ENCODE assay signal across 11 mouse cellular contexts in genomic region chr2:85172071-85172762, GRCm38 (mm10). TPM values are rescaled to one million over a fixed set of nuclear protein-coding genes. Genes with fewer than 3 reads are reported as not detected.
DNase-seq lines count a peak whose midpoint lies in the region; ATAC-seq and TF ChIP-seq lines count a peak whose summit lies in the region.
"Had no signal": no experiment of that assay in that cellular context is flagged by ENCODE, and none has a peak within 500 bp of the region (broad histone marks: within the 10 kb centered on the region; RNA-seq: fewer than 3 reads in every experiment).

No protein-coding gene starts in this region.

- ATAC-seq in intestine, postnatal 0 days: 0 out of 2 replicates have a peak, but pooled peaks have one; percentile 22
- ATAC-seq in stomach, embryonic 15.5 days (ENCODE audit: insufficient read depth, low FRiP score, low read depth): peak; percentile 81
- ATAC-seq in hindbrain, embryonic 12.5 days (ENCODE audit: low FRiP score): no peak

- peaks cover 7% of the 10 kb centered on the region for H3K4me1 ChIP-seq in lung, adult 2 months (ENCODE audit: control insufficient read depth, insufficient read depth, low read length)
- no peaks in the 10 kb centered on the region for H3K4me1 ChIP-seq in intestine, postnatal 0 days (replicated peaks; ENCODE audit: control insufficient read depth, insufficient read depth, low read length)
- H3K4me1 ChIP-seq in stomach, embryonic 15.5 days: 0 out of 2 replicates have a peak, but pooled peaks cover 10% of the 10 kb centered on the region
- no peaks in the 10 kb centered on the region for H3K4me1 ChIP-seq in hindbrain, embryonic 12.5 days
- H3K4me1 ChIP-seq: liver, embryonic 13.5 days had no signal

- no peak overlapping the region for H3K27ac ChIP-seq in intestine, postnatal 0 days (ENCODE audit: low read depth, low read length)
- H3K27ac ChIP-seq in stomach, embryonic 15.5 days: peak overlapping the region; percentile 76
- H3K27ac ChIP-seq in hindbrain, embryonic 12.5 days: no peak overlapping the region
- H3K27ac ChIP-seq: embryonic facial prominence, embryonic 13.5 days; liver, embryonic 13.5 days had no signal

- H3K9ac ChIP-seq in intestine, postnatal 0 days (ENCODE audit: low read depth, low read length): no peak overlapping the region
- no peak overlapping the region for H3K9ac ChIP-seq in stomach, embryonic 15.5 days
- H3K9ac ChIP-seq in hindbrain, embryonic 12.5 days: no peak overlapping the region
- H3K9ac ChIP-seq: embryonic facial prominence, embryonic 13.5 days; liver, embryonic 13.5 days had no signal

- no peaks in the 10 kb centered on the region for H3K9me3 ChIP-seq in intestine, postnatal 0 days (ENCODE audit: control insufficient read depth)
- no peaks in the 10 kb centered on the region for H3K9me3 ChIP-seq in stomach, embryonic 15.5 days
- no peaks in the 10 kb centered on the region for H3K9me3 ChIP-seq in hindbrain, embryonic 12.5 days (replicated peaks)
- H3K9me3 ChIP-seq: embryonic facial prominence, embryonic 13.5 days; liver, embryonic 13.5 days had no signal

- no peak for TF ChIP-seq CTCF in lung, adult 2 months (IDR thresholded peaks at IDR 0.05; ENCODE audit: insufficient read depth, low read length)
- no peak for TF ChIP-seq CTCF in intestine, postnatal 0 days (IDR thresholded peaks at IDR 0.05; ENCODE audit: low read depth)

- 21% methylated on average over 3 of the region's 3 CpGs for WGBS in lung, adult 2 months
- 15% methylated on average over 3 of the region's 3 CpGs for WGBS in intestine, postnatal 0 days
- 21% methylated on average over 3 of the region's 3 CpGs for WGBS in stomach, embryonic 15.5 days
- WGBS in hindbrain, embryonic 12.5 days: 71% methylated on average over 3 of the region's 3 CpGs

- no peak for TF ChIP-seq POLR2A in lung, adult 2 months (IDR thresholded peaks at IDR 0.05; ENCODE audit: borderline replicate concordance, extremely low read depth, low read depth, low read length)

- peak; percentile 18 to 36 for DNase-seq in lung, adult 18-20 months
- no peak for DNase-seq in lung, adult 2 months
- DNase-seq in heart, adult 18-20 months: peak; percentile 76 to 88
- no peak for DNase-seq in left cerebral cortex, adult 8-10 months (ENCODE audit: low spot score in 2 of 2)
- no peak for DNase-seq in thymus, adult 18-20 months
- DNase-seq: adrenal gland, postnatal 10 days; liver, embryonic 13.5 days had no signal

- H3K4me3 ChIP-seq in lung, adult 2 months (replicated peaks; ENCODE audit: extremely low read depth, low read depth, low read length): no peak overlapping the region
- H3K4me3 ChIP-seq in intestine, postnatal 0 days (ENCODE audit: low read depth, low read length): no peak overlapping the region
- no peak overlapping the region for H3K4me3 ChIP-seq in stomach, embryonic 15.5 days (replicated peaks)
- no peak overlapping the region for H3K4me3 ChIP-seq in hindbrain, embryonic 12.5 days
- H3K4me3 ChIP-seq: embryonic facial prominence, embryonic 13.5 days; liver, embryonic 13.5 days had no signal

- no peaks in the 10 kb centered on the region for H3K36me3 ChIP-seq in intestine, postnatal 0 days (ENCODE audit: control insufficient read depth, insufficient read depth)
- H3K36me3 ChIP-seq in stomach, embryonic 15.5 days: no peaks in the 10 kb centered on the region
- H3K36me3 ChIP-seq in hindbrain, embryonic 12.5 days: no peaks in the 10 kb centered on the region
- H3K36me3 ChIP-seq: embryonic facial prominence, embryonic 13.5 days; liver, embryonic 13.5 days had no signal

- no peak overlapping the region for H3K4me2 ChIP-seq in intestine, postnatal 0 days (replicated peaks; ENCODE audit: low read depth)
- no peak overlapping the region for H3K4me2 ChIP-seq in stomach, embryonic 15.5 days
- H3K4me2 ChIP-seq in hindbrain, embryonic 12.5 days (replicated peaks): no peak overlapping the region
- H3K4me2 ChIP-seq: embryonic facial prominence, embryonic 13.5 days; liver, embryonic 13.5 days had no signal

- H3K27me3 ChIP-seq in intestine, postnatal 0 days (replicated peaks; ENCODE audit: control insufficient read depth, insufficient read depth, low read length): no peaks in the 10 kb centered on the region
- no peaks in the 10 kb centered on the region for H3K27me3 ChIP-seq in stomach, embryonic 15.5 days (replicated peaks)
- no peaks in the 10 kb centered on the region for H3K27me3 ChIP-seq in hindbrain, embryonic 12.5 days
- H3K27me3 ChIP-seq: liver, embryonic 13.5 days had no signal

RNA-seq across cellular contexts. Expression of gene Lrrc55, which starts 24.8 kb away (rescaled TPM):
- 0.14 and 0.21 TPM in 2 replicates for polyA plus RNA-seq in lung, adult 2 months (2012; rRNA removed)
- total RNA-seq in heart, adult 18-20 months (2021): 1 to 10 TPM; 1.2 to 1.5 TPM
- 1.4 TPM in 2 replicates for polyA plus RNA-seq in intestine, postnatal 0 days (2015; fragmentation: Nextera tagmentation; extraction: Ambion mirVana)
- polyA plus RNA-seq in stomach, embryonic 15.5 days (2015; fragmentation: Nextera tagmentation; extraction: Ambion mirVana): 2.8 and 3.5 TPM in 2 replicates
- 10 to 100 TPM; 31.0 to 44.8 (median 36.6) TPM for total RNA-seq in left cerebral cortex, adult 8-10 months (2022)
- 3.1 TPM in 2 replicates for polyA plus RNA-seq in hindbrain, embryonic 12.5 days (2016; fragmentation: Nextera tagmentation; extraction: Ambion mirVana)

RNA-seq across cellular contexts. Expression of gene Aplnr, which starts 36.2 kb away (rescaled TPM):
- 62.0 and 66.0 TPM in 2 replicates for polyA plus RNA-seq in lung, adult 2 months (2012; rRNA removed)
- total RNA-seq in heart, adult 18-20 months (2021): 10 to 100 TPM in 1 of 2 experiments, 1 to 10 TPM in 1; 5.7 to 11.3 TPM
- 22.9 and 26.6 TPM in 2 replicates for polyA plus RNA-seq in intestine, postnatal 0 days (2015; fragmentation: Nextera tagmentation; extraction: Ambion mirVana)
- 65.3 and 72.1 TPM in 2 replicates for polyA plus RNA-seq in stomach, embryonic 15.5 days (2015; fragmentation: Nextera tagmentation; extraction: Ambion mirVana)
- under 1 TPM; 0.23 to 0.28 (median 0.27) TPM for total RNA-seq in left cerebral cortex, adult 8-10 months (2022)
- 41.5 and 48.4 TPM in 2 replicates for polyA plus RNA-seq in hindbrain, embryonic 12.5 days (2016; fragmentation: Nextera tagmentation; extraction: Ambion mirVana)

Comparison
In these comparisons a context has a peak if more than half of its experiments do, and no peak if none do; other contexts are left out.
1. DNase-seq: peak in lung, adult 18-20 months (2 of 2) and heart, adult 18-20 months (2 of 2); none in lung, adult 2 months (single experiment), left cerebral cortex, adult 8-10 months (0 of 2) and thymus, adult 18-20 months (0 of 2).